Mouse (Mus musculus) kidney, embryonic 16.5 days (tissue): ENCODE measurements around the gene Carmil2. TPM values are rescaled to one million over a fixed set of nuclear protein-coding genes. Genes with fewer than 3 reads are reported as not detected.

ENCODE experiments used
- polyA plus RNA-seq: library from polyadenylated mRNA; unstranded; fragments of >200 nt; fragmentation: Nextera tagmentation; extraction: Ambion mirVana; gene quantifications from 2 replicates; pipeline ENCODE4 v1.2.1, GENCODE M21; 2015

The Carmil2 gene
- polyA plus RNA-seq, 1 experiment from 2014 or later: 0.52 TPM

Other genes with a start within 250 kb of the Carmil2 start
- 22.2 and 24.8 TPM in 2 replicates for gene Tppp3, start 214.7 kb upstream of the Carmil2 start, polyA plus RNA-seq
- gene Zdhhc1, start 189.4 kb upstream of the Carmil2 start, polyA plus RNA-seq: 49.6 and 51.1 TPM in 2 replicates
- 39.3 and 39.9 TPM in 2 replicates for gene Hsd11b2, start 167.5 kb upstream of the Carmil2 start, polyA plus RNA-seq
- gene Atp6v0d1, start 120.2 kb upstream of the Carmil2 start, polyA plus RNA-seq: 106 and 111 TPM in 2 replicates
- gene Ripor1, start 81.0 kb upstream of the Carmil2 start, polyA plus RNA-seq: 44.5 and 46.3 TPM in 2 replicates
- 117 and 134 TPM in 2 replicates for gene Ctcf, start 49.7 kb upstream of the Carmil2 start, polyA plus RNA-seq
- gene Agrp, start 48.9 kb upstream of the Carmil2 start, polyA plus RNA-seq: 0.84 and 1.2 TPM in 2 replicates
- 65.7 and 67.6 TPM in 2 replicates for gene Acd, start 14.8 kb downstream of the Carmil2 start, polyA plus RNA-seq
- 18.0 and 20.1 TPM in 2 replicates for gene Pard6a, start 14.9 kb downstream of the Carmil2 start, polyA plus RNA-seq
- gene 4933405L10Rik, start 21.4 kb downstream of the Carmil2 start, polyA plus RNA-seq: not detected in 2 replicates
- gene Enkd1, start 21.9 kb downstream of the Carmil2 start, polyA plus RNA-seq: 29.0 and 34.1 TPM in 2 replicates
- 24.9 and 25.7 TPM in 2 replicates for gene Gfod2, start 72.4 kb downstream of the Carmil2 start, polyA plus RNA-seq
- 10.7 and 13.3 TPM in 2 replicates for gene Ranbp10, start 141.1 kb downstream of the Carmil2 start, polyA plus RNA-seq
- gene Tsnaxip1, start 141.5 kb downstream of the Carmil2 start, polyA plus RNA-seq: 0.21 and 0.24 TPM in 2 replicates
- 44.7 and 46.3 TPM in 2 replicates for gene Cenpt, start 167.0 kb downstream of the Carmil2 start, polyA plus RNA-seq
- gene Thap11, start 168.9 kb downstream of the Carmil2 start, polyA plus RNA-seq: 65.2 and 66.1 TPM in 2 replicates
- gene Nutf2, start 174.3 kb downstream of the Carmil2 start, polyA plus RNA-seq: 186 and 242 TPM in 2 replicates
- gene Edc4, start 194.6 kb downstream of the Carmil2 start, polyA plus RNA-seq: 58.8 and 61.1 TPM in 2 replicates
- gene Nrn1l, start 207.3 kb downstream of the Carmil2 start, polyA plus RNA-seq: 0.53 and 0.85 TPM in 2 replicates
- gene Pskh1, start 214.2 kb downstream of the Carmil2 start, polyA plus RNA-seq: 44.3 and 46.7 TPM in 2 replicates
- gene Ctrl, start 247.6 kb downstream of the Carmil2 start, polyA plus RNA-seq: 0.82 and 1.8 TPM in 2 replicates